Mouse (Mus musculus) layer of hippocampus, adult 2 months (tissue): Measurements from ENCODE around the gene Aasdh. TPM values are rescaled to one million over a fixed set of nuclear protein-coding genes. Genes with fewer than 3 reads are reported as not detected.
"Not testable (repeated sequence)": the region's sequence is repeated elsewhere in the genome, so short reads cannot be mapped to it uniquely, and the experiment has no call there.

Experiments used
- DNase-seq, 2 experiments: peaks; one replicate each; pipeline ENCODE4 v3.0.0; 2022; ENCODE audit warnings: low spot score in 2 of 2
- H3K27ac ChIP-seq: fragments of 200-600 bp; 2 replicates; pipeline ENCODE4 v1.8.1; 2022
- H3K4me3 ChIP-seq: fragments of 200-600 bp; 2 replicates; pipeline ENCODE4 v1.8.1; 2022; ENCODE audit warnings: mild to moderate bottlenecking
- CTCF ChIP-seq: fragments of 200-600 bp; conservative IDR thresholded peaks from 2 replicates; pipeline ENCODE4 v1.8.1; 2022; ENCODE audit warnings: antibody characterized with exemption, mild to moderate bottlenecking, moderate library complexity
- total RNA-seq, 2 experiments: library from RNA; stranded (reverse); gene quantifications; 2 replicates each; pipeline ENCODE4 v1.2.3; 2021

The Aasdh gene
- total RNA-seq, 2 experiments from 2014 or later: 27.9 to 28.9 TPM

DNA sequence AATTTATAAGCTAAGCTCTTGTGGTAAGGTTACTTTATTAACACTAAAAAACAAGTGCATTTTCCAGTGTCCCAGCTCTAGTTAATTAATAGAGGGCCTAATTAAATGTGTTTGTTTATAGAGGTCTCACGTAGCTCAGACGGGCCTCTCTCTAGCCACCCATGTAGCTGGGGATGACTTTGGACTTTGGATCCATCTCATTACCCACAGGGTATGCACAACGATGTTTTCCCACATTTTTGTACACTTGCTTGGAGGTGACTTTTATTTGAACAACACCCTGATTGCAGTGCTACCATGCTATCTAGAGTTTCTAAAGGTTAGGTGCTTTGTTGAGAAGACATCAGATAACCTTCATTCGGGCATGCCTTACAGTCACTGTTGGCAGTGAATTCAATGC, 37.2 kb upstream of the Aasdh start:
- no peak for DNase-seq
- no peak for TF ChIP-seq CTCF

DNA sequence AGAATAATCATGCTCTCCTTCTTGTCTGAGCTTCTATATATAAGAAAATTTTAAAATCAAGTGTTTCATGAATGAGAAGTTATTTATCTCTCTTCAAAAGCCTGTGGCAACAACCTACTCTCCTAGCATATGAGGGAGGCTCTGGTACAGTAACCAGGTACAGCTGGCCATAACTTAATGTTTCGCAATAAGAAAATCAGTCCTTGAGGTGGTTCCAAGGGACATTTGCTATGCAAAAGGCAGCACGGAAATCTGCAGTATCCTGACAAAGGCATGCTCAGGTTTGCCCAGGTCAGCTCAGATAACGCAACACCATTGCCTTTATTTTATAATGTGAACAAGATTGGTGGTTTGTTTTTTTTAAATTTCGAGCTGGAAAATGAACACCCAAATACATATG, 36.7 kb upstream of the Aasdh start:
- DNase-seq: no peak
- H3K4me3 ChIP-seq: no peak overlapping the region
- TF ChIP-seq CTCF: no peak
- no peak overlapping the region for H3K27ac ChIP-seq

More for the DNA sequence above, 37.2 kb upstream of the Aasdh start:
- Histone ChIP-seq H3K27ac (no peak overlapping the region), H3K4me3 (no peak overlapping the region)

DNA sequence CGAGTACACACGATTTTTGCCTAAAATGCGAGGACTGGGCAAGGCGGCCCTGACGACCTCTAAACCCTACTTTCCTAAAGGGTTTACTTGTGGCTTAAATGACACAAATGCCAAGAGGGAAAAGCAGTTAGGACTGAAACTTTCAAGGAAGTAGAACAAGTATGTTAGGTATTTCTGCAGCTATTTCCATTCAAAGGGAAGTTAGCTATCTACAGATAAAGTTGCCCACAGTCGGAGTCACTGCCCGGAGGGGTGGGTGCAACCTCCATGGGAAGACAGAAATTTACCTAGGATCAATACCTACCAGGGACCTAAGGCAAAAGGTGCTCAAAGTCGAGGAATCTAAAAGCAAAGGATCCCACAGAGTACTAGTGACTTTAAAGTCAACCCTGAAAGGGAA, 34.4 kb upstream of the Aasdh start:
- no peak overlapping the region for H3K4me3 ChIP-seq
- DNase-seq: no peak
- TF ChIP-seq CTCF: no peak
- H3K27ac ChIP-seq: no peak overlapping the region

DNA sequence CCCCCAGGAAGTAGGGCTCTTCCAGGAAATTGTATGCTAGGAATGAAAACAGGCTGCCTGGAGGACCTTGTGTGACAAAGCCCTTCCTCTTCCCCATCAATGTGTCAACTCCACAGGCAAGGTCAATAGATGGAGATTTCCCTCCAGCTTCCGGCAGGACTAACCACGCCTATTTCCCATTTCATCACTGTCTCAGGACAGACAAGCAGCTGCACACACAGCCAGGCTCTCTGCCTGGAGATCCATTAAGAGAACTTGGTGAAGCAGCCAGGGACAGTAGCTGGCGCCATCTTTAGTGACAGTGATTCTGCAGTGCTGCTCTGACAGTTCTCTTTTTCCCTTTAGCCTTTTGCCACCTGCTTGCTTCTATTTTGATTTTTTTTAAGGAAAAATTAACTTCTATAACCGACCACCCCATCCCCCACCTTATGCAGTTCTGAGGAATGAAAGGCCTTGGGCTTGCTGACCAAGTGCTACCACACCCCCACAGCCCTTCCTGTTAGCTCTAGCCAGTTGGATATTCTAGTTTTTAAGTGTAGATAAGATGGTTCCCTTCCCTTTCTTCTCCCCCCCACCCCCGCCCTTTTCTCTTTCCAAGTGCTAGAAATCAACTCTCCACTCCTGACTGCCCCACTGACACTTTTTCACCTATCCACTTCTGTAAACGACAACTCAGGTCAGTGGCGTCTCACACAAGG, 24.0 kb upstream of the Aasdh start:
- no peak for TF ChIP-seq CTCF
- Histone ChIP-seq H3K27ac (peak overlapping the region; percentile 89), H3K4me3 (no peak overlapping the region)
- no peak for DNase-seq

DNA sequence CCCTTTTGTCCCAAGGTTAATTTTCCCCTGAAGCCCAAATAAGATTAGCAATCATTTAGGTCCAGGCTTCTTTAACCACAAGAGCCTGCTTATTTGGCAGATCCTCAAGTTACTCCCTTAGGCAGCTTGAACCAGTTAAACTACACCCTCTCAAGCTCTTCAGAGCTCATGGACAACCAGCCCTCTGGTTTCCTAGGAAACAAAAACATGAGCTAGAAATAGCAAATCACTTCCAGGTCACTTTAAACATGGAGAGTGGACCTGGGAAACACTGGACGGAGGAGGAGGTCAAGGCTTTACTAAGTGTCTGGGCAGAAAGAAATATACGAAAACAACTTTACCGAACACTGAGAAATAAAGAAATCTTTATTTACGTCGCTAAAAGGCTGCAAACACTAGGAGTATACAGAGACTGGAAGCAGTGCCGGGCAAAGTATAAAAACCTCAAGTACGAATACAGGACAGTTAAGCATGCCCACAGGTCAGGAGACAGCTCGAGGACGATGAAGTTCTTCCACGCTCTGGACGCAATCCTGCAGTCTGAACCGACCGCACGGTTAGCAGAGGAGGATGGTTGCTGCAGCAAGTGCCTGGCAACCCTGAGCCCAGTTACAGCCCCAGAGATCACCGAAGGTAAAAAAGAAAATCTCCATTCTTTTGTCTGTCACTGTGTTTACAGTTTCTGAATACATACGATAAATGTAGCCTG, 23.0 kb upstream of the Aasdh start:
- Histone ChIP-seq H3K27ac (peak overlapping the region; percentile 89), H3K4me3 (peak overlapping the region; percentile 63)
- no peak for TF ChIP-seq CTCF
- peak; percentile 36 to 46 for DNase-seq

DNA sequence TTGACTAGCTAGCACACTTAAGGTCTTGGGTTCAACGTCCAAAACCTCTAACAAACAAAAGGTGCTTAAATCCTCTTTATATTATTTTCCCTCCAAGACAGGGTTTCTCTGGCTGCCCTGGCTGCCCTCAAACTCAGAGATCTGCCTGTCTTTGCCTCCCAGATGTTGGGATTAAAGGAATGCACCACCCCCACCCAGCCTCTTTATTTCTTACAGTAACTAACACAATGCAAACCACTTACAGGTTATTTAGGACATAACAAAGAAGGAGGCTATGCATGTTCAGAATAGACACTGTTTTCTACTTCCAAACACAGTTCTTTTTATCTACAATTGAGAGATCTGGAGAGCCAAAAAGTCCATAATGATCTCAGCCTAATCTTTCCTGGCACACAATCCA, 19.0 kb upstream of the Aasdh start:
- TF ChIP-seq CTCF: no peak
- Histone ChIP-seq H3K4me3 (no peak overlapping the region), H3K27ac (no peak overlapping the region)
- DNase-seq: no peak

DNA sequence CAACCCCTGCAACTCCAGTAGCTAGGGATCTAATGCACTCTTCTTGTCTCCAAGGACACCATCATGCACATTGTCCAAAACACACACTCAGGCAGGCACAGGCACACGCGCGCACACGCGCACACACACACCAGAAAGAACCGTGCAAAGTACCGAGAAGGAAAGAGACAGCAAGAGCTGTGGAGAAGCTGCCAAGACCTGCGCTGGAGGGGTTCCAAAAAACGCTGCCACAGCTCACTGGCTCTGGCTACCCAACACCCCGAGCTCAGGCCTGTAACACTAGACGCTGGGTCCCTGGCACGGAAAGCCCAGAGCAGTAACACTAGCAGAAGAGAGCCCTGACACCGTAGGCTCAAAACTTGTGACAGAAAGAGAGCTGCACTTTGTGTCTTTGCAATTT, 18.1 kb upstream of the Aasdh start:
- Histone ChIP-seq H3K27ac (0 out of 2 replicates have a peak overlapping the region, but pooled peaks have one; percentile 1), H3K4me3 (no peak overlapping the region)
- peak in 1 of 2 experiments; percentile 25 for DNase-seq
- TF ChIP-seq CTCF: no peak

DNA sequence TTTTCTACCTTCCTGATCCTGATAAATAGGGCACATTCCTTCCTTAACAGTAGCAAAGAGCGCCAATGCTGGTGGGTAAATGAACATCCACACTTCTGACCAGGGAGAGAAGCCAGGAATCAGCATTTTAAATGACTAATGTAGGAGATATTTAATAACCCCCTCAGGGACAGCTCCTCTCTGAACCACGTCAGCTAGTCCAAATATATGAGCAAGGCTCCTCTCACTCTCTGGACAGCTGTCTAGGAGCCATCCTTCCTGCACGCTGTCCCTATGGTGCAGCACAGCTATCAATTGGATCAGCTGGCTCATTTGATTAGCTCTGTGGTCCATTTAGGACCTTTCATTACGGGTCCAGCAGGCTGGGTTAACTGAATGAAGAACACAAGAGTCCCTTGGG, 17.5 kb upstream of the Aasdh start:
- Histone ChIP-seq H3K4me3 (no peak overlapping the region), H3K27ac (0 out of 2 replicates have a peak overlapping the region, but pooled peaks have one; percentile 1)
- DNase-seq: no peak
- TF ChIP-seq CTCF: no peak

DNA sequence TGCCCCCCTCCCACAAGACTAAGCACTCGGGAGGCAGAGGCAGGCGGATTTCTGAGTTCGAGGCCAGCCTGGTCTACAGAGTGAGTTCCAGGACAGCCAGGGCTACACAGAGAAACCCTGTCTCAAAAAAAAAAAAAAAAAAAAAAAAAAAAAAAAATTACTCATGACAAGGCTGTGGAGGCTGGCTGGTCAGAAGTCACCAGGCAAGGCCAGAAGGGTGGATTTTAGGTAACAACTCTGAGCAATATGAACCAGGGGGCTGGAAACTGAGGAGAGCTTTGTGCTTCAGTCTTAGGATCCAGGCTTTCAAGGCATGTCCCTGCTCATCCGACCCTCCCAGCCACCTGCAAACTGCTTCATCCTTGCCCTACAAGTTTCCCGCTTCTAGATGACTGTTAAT, 7.2 kb upstream of the Aasdh start:
- H3K4me3 ChIP-seq, DNase-seq, H3K27ac ChIP-seq: not testable (repeated sequence)

DNA sequence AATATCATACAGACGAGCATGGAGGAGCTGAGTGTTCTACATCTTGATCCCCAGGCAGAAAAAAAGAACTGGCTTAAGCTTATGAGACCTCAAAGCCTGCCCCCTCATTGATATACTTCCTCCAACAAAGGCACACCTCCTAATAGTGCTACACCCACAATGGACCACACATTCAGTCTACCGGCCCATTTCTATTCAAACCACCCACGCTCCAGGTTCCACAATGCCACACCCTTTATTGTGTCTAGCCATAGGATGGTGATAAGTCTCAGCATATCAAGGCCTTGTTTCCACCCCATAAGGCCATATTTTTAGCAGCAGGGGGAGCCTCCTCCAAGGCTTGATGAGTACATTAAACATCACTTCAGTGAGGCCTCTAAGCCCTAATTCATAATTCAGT, 5.5 kb upstream of the Aasdh start:
- Histone ChIP-seq H3K4me3 (no peak overlapping the region), H3K27ac (no peak overlapping the region)
- no peak for TF ChIP-seq CTCF
- DNase-seq: no peak

DNA sequence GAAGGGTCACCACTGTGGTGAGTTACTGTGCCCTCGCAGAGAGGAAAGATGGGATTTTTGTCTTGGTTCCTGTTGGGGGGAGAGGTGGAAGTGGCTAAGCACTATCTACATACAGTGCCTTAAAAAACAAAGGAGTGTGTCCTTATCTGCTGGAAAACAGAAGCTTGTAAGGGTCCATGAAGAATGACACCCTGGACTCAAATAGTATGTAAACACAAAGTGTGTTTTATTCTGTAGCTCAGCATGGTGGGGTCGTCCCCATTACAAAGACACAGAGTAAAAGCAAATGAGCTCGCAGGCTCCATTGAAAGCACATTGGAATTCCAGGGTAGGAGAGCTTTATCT, 813 bp upstream of the Aasdh start:
- Histone ChIP-seq H3K4me3 (peak overlapping the region; percentile 75; the same call in 1 of the 2 replicates), H3K27ac (peak overlapping the region; percentile 93)
- no peak for DNase-seq
- no peak for TF ChIP-seq CTCF

DNA sequence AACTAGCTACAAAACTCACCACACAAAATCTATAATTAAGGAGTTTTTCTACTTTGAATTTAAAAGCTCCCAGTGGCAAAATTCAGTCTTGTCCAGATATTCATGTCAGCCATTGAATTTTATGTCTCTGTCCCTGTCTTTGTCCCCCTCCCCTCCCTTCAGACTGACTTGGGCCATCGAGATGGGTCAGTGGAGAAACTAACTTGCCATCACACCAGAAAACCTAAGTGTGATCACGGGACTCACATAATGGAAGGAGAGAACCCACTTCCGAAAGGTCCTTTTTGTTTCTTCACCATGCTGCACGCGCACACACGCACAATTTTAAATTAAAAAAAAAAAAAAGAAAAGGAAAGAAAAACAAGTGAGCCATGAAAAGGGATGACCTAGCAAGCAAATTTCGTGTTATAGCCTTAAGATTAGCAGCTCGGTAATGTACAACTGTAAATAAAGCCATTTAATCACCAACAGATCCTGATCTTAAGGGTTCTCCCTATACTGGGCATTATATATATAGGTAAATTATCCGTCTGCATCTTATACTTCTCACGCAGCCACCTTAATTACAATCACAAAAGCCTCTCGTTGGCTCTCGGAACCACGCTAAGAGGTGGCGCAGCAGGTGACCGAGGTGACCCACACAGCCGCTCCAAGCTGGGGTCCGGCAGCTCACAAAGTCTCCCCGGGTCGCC, 455 bp downstream of the Aasdh start:
- no peak for TF ChIP-seq CTCF
- H3K4me3 ChIP-seq: peak overlapping the region; percentile 75
- no peak for DNase-seq
- H3K27ac ChIP-seq: peak overlapping the region; percentile 93

DNA sequence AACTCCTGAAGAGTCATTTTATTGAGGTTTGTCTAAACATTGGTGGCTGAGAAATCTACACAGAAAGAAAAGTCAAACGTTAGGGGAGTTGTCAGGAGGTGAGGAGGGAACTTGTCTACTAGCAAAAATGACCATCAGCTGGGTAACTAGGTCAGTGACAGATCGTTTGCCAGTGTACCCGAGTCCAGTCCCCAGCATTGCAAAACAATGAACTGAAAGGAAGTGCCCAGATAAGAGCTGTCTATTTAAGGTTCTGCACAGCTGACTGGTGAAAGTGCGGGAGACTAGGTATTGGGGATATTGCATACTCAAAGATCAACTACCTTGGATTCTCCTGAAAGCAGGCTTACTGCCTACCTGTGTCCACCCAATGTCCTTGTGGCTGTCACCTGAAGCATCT, 3.2 kb downstream of the Aasdh start:
- no peak for DNase-seq
- Histone ChIP-seq H3K4me3 (no peak overlapping the region), H3K27ac (no peak overlapping the region)
- no peak for TF ChIP-seq CTCF
